Mouse (Mus musculus): ENCODE measurements around the gene Map4k4. TPM values are rescaled to one million over a fixed set of nuclear protein-coding genes. Genes with fewer than 3 reads are reported as not detected.

Gene Map4k4
- polyA plus RNA-seq, 1 experiment from 2014 or later = 173 TPM

GRCm38 (mm10) chr1:39975005-39975404 lies 74.3 kb downstream of the Map4k4 start:
- ChIA-PET POLR2A (interaction anchor here (0.6 kb wide), 1 partner anchor 40 kb away, joined by 3 read pairs; no protein-coding TSS in a partner anchor), CTCF (interaction anchor here (0.8 to 1.4 kb wide), 2 partner anchors 40 to 63 kb away, joined by 3 read pairs; no protein-coding TSS in a partner anchor)
- no peak for DNase-seq (ENCODE audit: low read depth, low spot score)
- no peak for ATAC-seq
- no peak for TF ChIP-seq CTCF (IDR thresholded peaks at IDR 0.05)
- no peaks in the 10 kb centered on the region for H3K27me3 ChIP-seq
- in situ Hi-C loops (cut with MboI; ENCODE audit: low pct_unique_long_range_greater_than_20kb) = no loop called here

GRCm38 (mm10) chr1:39976107-39976506 lies 75.4 kb downstream of the Map4k4 start:
- no peak for TF ChIP-seq CTCF (IDR thresholded peaks at IDR 0.05)
- CTCF ChIA-PET = interaction anchor here (0.8 to 1.9 kb wide), 2 partner anchors 20 to 290 kb away, joined by 3 to 5 read pairs; no protein-coding TSS in a partner anchor
- in situ Hi-C loops (cut with MboI; ENCODE audit: low pct_unique_long_range_greater_than_20kb) = no loop called here

GRCm38 (mm10) chr1:39976847-39977744 lies 76.4 kb downstream of the Map4k4 start:
- in situ Hi-C loops (cut with MboI; ENCODE audit: low pct_unique_long_range_greater_than_20kb) = no loop called here
- ChIA-PET POLR2A (no interaction called here), CTCF (interaction anchor here (0.8 to 1.9 kb wide), 3 partner anchors 216 to 291 kb away, joined by 3 to 5 read pairs (median 3); no protein-coding TSS in a partner anchor)
- ATAC-seq (no peak), DNase-seq (ENCODE audit: low read depth, low spot score) (no peak)
- no peaks in the 10 kb centered on the region for H3K27me3 ChIP-seq
- no peak for TF ChIP-seq CTCF (IDR thresholded peaks at IDR 0.05)

More at GRCm38 (mm10) chr1:39976107-39976506, 75.4 kb downstream of the Map4k4 start:
- H3K27me3 ChIP-seq = no peaks in the 10 kb centered on the region
- no peak for DNase-seq (ENCODE audit: low read depth, low spot score)
- POLR2A ChIA-PET = no interaction called here
- no peak for ATAC-seq

- no peak for DNase-seq (ENCODE audit: low read depth, low spot score)
- in situ Hi-C loops (cut with MboI; ENCODE audit: low pct_unique_long_range_greater_than_20kb) = no loop called here
- no peak for ATAC-seq
- CTCF ChIA-PET = interaction anchor here (1.4 kb wide), 1 partner anchor 218 kb away, joined by 3 read pairs; no protein-coding TSS in a partner anchor
- no peaks in the 10 kb centered on the region for H3K27me3 ChIP-seq
- POLR2A ChIA-PET = no interaction called here
- TF ChIP-seq CTCF (IDR thresholded peaks at IDR 0.05) = no peak
Measured at GRCm38 (mm10) chr1:39978781-39979486, 78.2 kb downstream of the Map4k4 start.

- POLR2A ChIA-PET = no interaction called here
- ATAC-seq (no peak), DNase-seq (ENCODE audit: low read depth, low spot score) (no peak)
- in situ Hi-C loops (cut with MboI; ENCODE audit: low pct_unique_long_range_greater_than_20kb) = loop anchor here (5.0 kb wide), 1 partner anchor 293 kb away; no protein-coding TSS in a partner anchor
- TF ChIP-seq CTCF (IDR thresholded peaks at IDR 0.05) = no peak
- no peaks in the 10 kb centered on the region for H3K27me3 ChIP-seq
- CTCF ChIA-PET = no interaction called here
Measured at GRCm38 (mm10) chr1:39980314-39981290, 79.9 kb downstream of the Map4k4 start.

GRCm38 (mm10) chr1:39981970-39982369 lies 81.3 kb downstream of the Map4k4 start:
- DNase-seq (ENCODE audit: low read depth, low spot score) = no peak
- in situ Hi-C loops (cut with MboI; ENCODE audit: low pct_unique_long_range_greater_than_20kb) = loop anchor here (5.0 kb wide), 1 partner anchor 295 kb away; no protein-coding TSS in a partner anchor

GRCm38 (mm10) chr1:39982727-39983487 lies 82.2 kb downstream of the Map4k4 start:
- in situ Hi-C loops (cut with MboI; ENCODE audit: low pct_unique_long_range_greater_than_20kb) = loop anchor here (5.0 kb wide), 1 partner anchor 296 kb away; no protein-coding TSS in a partner anchor
- ATAC-seq (no peak), DNase-seq (ENCODE audit: low read depth, low spot score) (no peak)
- CTCF ChIA-PET = interaction anchor here (1.1 kb wide), 1 partner anchor 69 kb away, joined by 3 read pairs; no protein-coding TSS in a partner anchor
- no peaks in the 10 kb centered on the region for H3K27me3 ChIP-seq
- POLR2A ChIA-PET = no interaction called here
- no peak for TF ChIP-seq CTCF (IDR thresholded peaks at IDR 0.05)

More at GRCm38 (mm10) chr1:39981970-39982369, 81.3 kb downstream of the Map4k4 start:
- ChIA-PET POLR2A (no interaction called here), CTCF (interaction anchor here (0.7 to 0.9 kb wide), 2 partner anchors 220 to 296 kb away, joined by 3 to 4 read pairs; no protein-coding TSS in a partner anchor)
- H3K27me3 ChIP-seq = no peaks in the 10 kb centered on the region
- no peak for ATAC-seq
- no peak for TF ChIP-seq CTCF (IDR thresholded peaks at IDR 0.05)

- ATAC-seq (no peak), DNase-seq (ENCODE audit: low read depth, low spot score) (no peak)
- CTCF ChIA-PET = interaction anchor here (0.9 kb wide), 1 partner anchor 11 kb away, joined by 3 read pairs; no protein-coding TSS in a partner anchor
- TF ChIP-seq CTCF (IDR thresholded peaks at IDR 0.05) = no peak
- POLR2A ChIA-PET = no interaction called here
- in situ Hi-C loops (cut with MboI; ENCODE audit: low pct_unique_long_range_greater_than_20kb) = loop anchor here (5.0 kb wide), 1 partner anchor 297 kb away; no protein-coding TSS in a partner anchor
- no peaks in the 10 kb centered on the region for H3K27me3 ChIP-seq
Measured at GRCm38 (mm10) chr1:39984331-39984730, 83.6 kb downstream of the Map4k4 start.

GRCm38 (mm10) chr1:39986820-39987219 lies 86.1 kb downstream of the Map4k4 start:
- in situ Hi-C loops (cut with MboI; ENCODE audit: low pct_unique_long_range_greater_than_20kb) = no loop called here
- no peak for ATAC-seq
- TF ChIP-seq CTCF (IDR thresholded peaks at IDR 0.05) = no peak
- DNase-seq (ENCODE audit: low read depth, low spot score) = no peak
- CTCF ChIA-PET = interaction anchor here (0.7 to 1.4 kb wide), 2 partner anchors 8 to 17 kb away, joined by 3 read pairs; no protein-coding TSS in a partner anchor
- POLR2A ChIA-PET = no interaction called here
- no peaks in the 10 kb centered on the region for H3K27me3 ChIP-seq

All from Patski (cell line).